Mouse (Mus musculus) ovary, postnatal 14 days (tissue): ENCODE measurements around the gene Mcrip2.
A peak's percentile ranks its signal among the peaks of the same experiment; 100 is the strongest.
"Not testable (repeated sequence)": the region's sequence is repeated elsewhere in the genome, so short reads cannot be mapped to it uniquely, and the experiment has no call there.

Experiments used
- DNase-seq: peaks from one replicate; pipeline ENCODE4 v3.0.0; 2022; ENCODE audit warnings: low spot score

The Mcrip2 gene

DNA sequence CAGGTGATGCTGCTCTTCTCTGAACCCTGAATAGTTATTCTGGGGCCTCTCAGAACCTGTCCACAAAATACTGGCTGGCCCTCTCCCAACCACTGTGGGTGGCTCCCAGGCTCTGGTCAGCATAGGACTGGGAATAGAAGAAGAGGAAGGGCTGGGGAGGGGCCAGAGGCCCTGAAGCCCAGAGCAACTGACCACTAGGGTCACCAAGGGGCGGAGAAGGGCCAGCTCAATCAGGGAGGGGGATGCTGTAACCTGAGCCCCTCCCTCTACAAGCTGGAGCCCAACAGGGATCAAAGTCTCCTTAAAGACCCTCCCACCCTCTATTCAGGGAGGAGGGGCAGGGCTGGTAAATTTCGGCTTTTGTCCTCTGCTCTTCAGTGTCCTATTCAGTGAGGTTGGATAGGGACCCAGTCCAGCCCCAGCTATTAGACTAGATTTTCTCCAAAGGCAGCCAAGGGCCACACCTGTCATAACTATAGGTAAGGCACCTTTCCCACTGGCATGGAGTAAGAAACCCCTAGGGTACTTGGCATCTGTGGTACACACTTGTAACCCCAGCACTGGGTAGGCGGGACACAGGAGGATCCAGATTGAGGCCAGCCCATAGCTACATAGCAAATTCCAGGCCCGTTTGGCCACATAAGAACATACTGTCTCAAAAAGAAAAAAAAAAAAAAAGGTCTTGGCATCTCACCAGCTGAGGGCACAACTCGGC, 11.8 kb upstream of the Mcrip2 start, which contains the start of gene Wfikkn1:
TSS of gene Wfikkn1 (minus strand) at position 663 of the 715 bp plus-strand sequence.
- no peak for DNase-seq

GRCm38 (mm10) chr17:25879750-25880149, 11.2 kb upstream of the Mcrip2 start:
- no peak for DNase-seq

GRCm38 (mm10) chr17:25879261-25879660, 10.7 kb upstream of the Mcrip2 start:
- no peak for DNase-seq

DNA sequence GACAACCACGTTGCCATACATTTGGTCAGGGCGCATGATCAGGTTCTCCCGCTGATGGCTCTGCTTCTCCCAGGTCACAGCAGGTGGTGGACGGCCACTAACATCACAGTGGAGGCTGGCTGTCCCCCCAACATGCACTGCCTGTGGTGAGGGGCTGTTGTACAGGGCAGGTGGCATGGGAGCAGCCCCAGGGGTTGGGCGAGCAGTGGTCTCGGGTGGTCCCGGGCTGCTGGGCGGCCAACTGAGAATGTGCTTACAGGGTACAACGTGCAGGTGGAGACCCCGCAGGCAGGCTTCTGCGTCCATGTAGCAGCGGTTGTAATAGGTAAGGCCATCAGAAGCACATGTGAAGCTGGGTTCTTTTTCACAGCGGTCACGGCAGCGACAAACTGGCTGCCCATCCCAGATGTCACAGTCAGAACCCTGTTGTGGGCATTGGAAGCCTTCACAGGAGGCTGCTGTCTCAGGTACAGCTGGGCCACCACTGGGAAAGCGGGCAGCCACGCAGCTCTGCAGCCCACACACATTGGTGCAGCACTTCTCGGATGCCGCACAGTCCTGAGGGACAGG, 10.1 kb upstream of the Mcrip2 start:
- DNase-seq, result no peak

- DNase-seq, result no peak
Measured at GRCm38 (mm10) chr17:25877741-25878610, 9.4 kb upstream of the Mcrip2 start.

GRCm38 (mm10) chr17:25877025-25877424, 8.5 kb upstream of the Mcrip2 start:
- no peak for DNase-seq

- DNase-seq, result no peak
Measured at GRCm38 (mm10) chr17:25876347-25876915, 7.9 kb upstream of the Mcrip2 start.

DNA sequence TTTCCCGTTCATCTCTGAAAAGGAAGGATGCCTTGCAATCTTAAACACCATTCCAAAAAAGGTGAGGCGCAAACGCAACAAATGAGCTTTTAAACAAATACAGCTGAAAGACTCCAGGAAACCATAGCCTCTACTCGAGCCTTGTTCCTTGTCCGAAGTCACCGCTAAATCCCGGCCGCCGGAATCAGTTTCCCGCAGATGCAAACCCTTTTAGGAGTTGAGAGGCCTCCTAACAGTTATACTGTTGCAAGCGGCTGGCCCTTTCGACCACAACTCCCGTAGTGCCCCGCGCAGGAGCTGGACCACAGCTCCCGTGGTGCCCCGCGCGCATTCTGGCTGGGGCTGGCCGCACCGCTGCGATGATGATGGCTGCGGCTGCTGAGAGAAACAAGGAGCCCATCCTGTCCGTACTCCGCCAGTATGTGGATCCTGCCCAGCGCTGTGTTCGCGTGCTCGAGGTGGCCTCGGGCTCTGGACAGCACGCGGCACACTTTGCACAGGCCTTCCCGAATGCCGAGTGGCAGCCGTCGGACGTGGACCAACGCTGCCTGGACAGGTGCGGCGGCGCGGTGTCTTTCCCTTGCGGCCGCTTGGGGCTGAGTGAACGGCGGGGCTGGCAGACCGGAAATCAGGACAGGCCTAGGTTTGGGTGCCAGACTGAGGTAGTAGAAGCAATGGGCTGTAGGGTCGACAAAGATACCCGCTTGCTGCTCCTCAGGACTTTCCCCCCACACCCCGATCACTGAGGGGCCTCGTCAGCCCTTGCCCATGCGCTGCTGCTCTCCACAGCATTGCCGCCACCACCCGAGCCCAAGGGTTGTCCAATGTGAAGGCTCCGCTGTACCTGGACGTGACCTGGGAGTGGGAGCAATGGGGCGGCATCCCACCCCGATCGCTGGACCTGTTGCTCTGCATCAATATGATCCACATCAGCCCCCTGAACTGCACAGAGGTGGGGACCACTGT, 6.9 kb upstream of the Mcrip2 start:
- DNase-seq, result peak; percentile 78

DNA sequence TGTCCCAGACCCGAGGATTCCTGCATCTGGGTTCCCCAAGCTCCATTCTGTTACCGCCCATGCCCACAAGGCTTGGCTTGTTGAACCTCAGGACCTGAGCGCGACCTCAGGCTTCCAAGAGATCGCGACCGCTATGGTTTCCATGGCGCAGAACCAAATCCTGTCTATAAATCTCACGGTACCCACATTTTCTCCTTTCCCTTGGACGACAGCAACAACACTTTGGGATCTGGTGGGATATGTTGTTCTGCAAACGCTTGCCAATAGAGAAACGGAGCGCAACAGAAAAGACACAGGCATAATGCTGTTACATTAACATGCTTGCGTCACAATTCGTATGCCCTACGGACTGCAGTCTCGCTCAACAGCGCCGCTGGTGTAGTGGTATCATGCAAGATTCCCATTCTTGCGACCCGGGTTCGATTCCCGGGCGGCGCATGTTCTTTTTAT, 6.2 kb upstream of the Mcrip2 start, which contains the start of gene Mettl26:
TSS of gene Mettl26 (plus strand) at position 354 of the 450 bp plus-strand sequence.
- peak; percentile 95 for DNase-seq

- DNase-seq, result no peak
Measured at GRCm38 (mm10) chr17:25874148-25874720, 5.7 kb upstream of the Mcrip2 start.

DNA sequence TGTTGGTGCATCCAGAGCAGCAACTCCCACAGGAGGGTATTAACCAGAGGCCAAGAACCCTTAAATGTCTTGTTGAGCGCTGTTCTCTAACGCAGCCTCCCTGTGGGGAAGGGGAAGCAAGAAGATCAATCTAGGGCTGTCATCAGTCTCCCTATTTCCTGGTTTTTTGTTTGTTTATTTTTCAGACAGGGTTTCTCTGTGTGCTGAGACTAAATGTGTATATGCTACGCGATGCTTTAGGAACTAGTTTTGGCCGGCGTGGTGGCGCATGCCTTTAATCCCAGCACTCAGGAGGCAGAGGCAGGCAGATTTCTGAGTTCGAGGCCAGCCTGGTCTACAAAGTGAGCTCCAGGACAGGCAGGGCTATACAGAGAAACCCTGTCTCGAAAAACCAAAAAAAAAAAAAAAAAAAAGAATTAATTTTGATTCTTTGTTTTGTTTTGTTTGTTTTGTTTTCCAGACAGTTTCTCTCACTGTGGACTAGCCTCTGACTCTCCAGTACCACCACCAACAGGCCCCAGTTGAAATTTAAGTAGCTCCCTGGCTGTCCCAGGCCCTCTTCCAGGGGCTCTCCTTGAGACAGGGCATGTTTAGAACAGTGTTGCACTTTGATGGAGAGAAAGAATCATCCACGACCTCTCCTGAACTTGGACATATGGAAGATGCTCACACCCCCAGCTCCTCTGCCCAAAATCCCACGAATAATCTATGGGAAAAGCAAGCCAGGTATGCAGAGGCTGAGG, 5.0 kb upstream of the Mcrip2 start:
- DNase-seq, result no peak

GRCm38 (mm10) chr17:25872676-25873075, 4.1 kb upstream of the Mcrip2 start:
- DNase-seq, result no peak

- not testable (repeated sequence) for DNase-seq
Measured at GRCm38 (mm10) chr17:25871566-25871965, 3.0 kb upstream of the Mcrip2 start.

GRCm38 (mm10) chr17:25869954-25870353, 1.4 kb upstream of the Mcrip2 start:
- no peak for DNase-seq

DNA sequence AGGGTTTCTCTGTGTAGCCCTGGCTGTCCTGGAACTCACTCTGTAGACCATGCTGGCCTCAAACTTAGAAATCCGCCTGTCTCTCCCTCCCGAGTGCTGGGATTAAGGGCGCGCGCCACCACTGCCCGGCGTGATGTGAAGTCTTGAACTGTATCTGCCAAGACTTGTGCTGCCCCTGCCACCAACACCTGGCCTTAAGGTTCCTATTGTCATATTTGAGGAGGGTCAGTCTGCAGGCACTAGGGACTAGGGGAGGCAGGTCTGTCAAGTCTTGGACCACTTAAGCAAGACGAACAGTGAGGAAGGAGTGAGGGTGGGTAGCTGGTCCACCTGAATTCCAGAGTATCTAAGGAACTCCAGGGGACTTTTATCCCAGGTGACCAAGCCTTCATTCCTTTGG, 934 bp upstream of the Mcrip2 start:
- DNase-seq, result no peak

GRCm38 (mm10) chr17:25867836-25868600, 546 bp downstream of the Mcrip2 start:
- peak; percentile 65 for DNase-seq

- DNase-seq, result no peak
Measured at GRCm38 (mm10) chr17:25867509-25867835, 1.1 kb downstream of the Mcrip2 start.

GRCm38 (mm10) chr17:25866172-25866571, 2.4 kb downstream of the Mcrip2 start:
- DNase-seq, result no peak

DNA sequence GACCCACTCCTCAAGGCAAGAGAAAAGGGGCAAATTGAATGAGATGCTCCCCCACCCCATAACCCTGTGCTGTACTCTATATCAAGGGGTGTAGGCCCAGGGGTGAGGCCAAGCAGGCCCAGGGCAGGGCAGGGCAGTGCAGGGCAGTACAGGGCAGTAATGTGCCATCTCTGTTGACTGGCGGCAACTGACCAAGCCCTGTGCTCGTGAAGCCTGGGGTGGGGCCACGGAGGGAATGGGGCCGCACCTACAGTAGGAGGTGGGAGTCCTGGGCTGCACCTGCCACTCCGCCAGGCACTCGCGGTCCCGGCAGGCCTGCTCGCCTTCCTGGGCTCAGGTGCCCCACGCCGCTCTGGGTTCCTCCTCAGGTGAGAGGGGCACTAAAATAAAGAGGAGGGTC, 3.3 kb downstream of the Mcrip2 start:
- no peak for DNase-seq
